Mouse (Mus musculus) embryonic facial prominence, embryonic 14.5 days (tissue): ENCODE measurements around the gene Slc25a20. TPM values are rescaled to one million over a fixed set of nuclear protein-coding genes. Genes with fewer than 3 reads are reported as not detected.

Experiments used
- ATAC-seq: fragments of 200-750 bp; cut with Nextera tagmentation; 2 replicates; pipeline ENCODE4 v1.8.0; 2017; ENCODE audit warnings: low read depth, moderate number of reproducible peaks, moderate TSS enrichment
- DNase-seq: peaks from one replicate; pipeline ENCODE4 v3.0.0-alpha.2; 2015; ENCODE audit warnings: low spot score
- H3K27ac ChIP-seq: fragments of 300-500 bp; sonication (generic); replicated peaks from 2 replicates; pipeline ENCODE4 v1.5.1; 2014; ENCODE audit warnings: low read depth, mild to moderate bottlenecking, low read length, moderate library complexity
- H3K27me3 ChIP-seq: fragments of 300-500 bp; sonication (generic); replicated peaks from 2 replicates; pipeline ENCODE4 v1.6.1; 2014; ENCODE audit warnings: low read length; ENCODE audit not compliant: control insufficient read depth, insufficient read depth
- H3K36me3 ChIP-seq: fragments of 300-500 bp; sonication (generic); 2 replicates; pipeline ENCODE4 v1.6.1; 2014; ENCODE audit warnings: low read length, mixed read lengths; ENCODE audit not compliant: control insufficient read depth, insufficient read depth
- H3K4me1 ChIP-seq: fragments of 300-500 bp; sonication (generic); 2 replicates; pipeline ENCODE4 v1.6.1; 2014; ENCODE audit warnings: antibody characterized with exemption, low read length; ENCODE audit not compliant: control insufficient read depth, insufficient read depth
- H3K4me2 ChIP-seq: fragments of 300-500 bp; sonication (generic); 2 replicates; pipeline ENCODE4 v1.6.1; 2014; ENCODE audit warnings: low read depth, mild to moderate bottlenecking, low read length, moderate library complexity, mixed read lengths
- H3K4me3 ChIP-seq: fragments of 300-500 bp; sonication (generic); 2 replicates; pipeline ENCODE4 v1.5.1; 2014; ENCODE audit warnings: low read depth, mild to moderate bottlenecking, low read length
- H3K9ac ChIP-seq: fragments of 300-500 bp; sonication (generic); 2 replicates; pipeline ENCODE4 v1.6.1; 2014; ENCODE audit warnings: low read depth, mild to moderate bottlenecking, low read length, moderate library complexity, mixed read lengths
- H3K9me3 ChIP-seq: fragments of 300-500 bp; sonication (generic); 2 replicates; pipeline ENCODE4 v1.6.1; 2016; ENCODE audit warnings: low read length; ENCODE audit not compliant: control insufficient read depth
- microRNA-seq: library from miRNA; unstranded; fragments of <30 nt; microRNA quantifications from one replicate; pipeline ENCODE4, GENCODE M21; 2016; ENCODE audit warnings: borderline number of aligned reads
- polyA plus RNA-seq: library from polyadenylated mRNA; unstranded; fragments of >200 nt; fragmentation: Nextera tagmentation; extraction: Ambion mirVana; gene quantifications from 2 replicates; pipeline ENCODE4 v1.2.1, GENCODE M21; 2014

Gene Slc25a20
- polyA plus RNA-seq, 1 experiment from 2014 or later, result 24.0 TPM

DNA sequence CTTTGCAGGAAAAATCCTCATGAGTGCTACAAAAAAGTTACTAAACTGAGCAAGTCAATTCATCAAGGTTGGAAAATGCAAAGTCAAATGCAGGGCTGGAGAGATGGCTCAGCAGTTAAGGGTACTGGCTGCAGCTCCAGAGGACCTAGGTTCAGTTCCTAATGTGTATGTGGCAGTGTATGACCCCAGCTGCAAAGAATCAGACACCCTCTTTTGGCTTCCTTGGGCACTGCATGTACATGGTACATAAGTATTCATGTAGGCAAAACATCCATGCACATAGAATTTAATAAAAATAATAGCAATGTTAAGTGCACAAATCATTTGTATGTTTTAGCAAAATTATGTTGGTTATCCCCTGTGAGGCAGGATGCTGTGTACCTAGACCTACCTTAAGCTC, 70.6 kb downstream of the Slc25a20 start:
- H3K9ac ChIP-seq, result no peak overlapping the region
- DNase-seq (no peak), ATAC-seq (no peak)

More for the DNA sequence above, 70.6 kb downstream of the Slc25a20 start:
- H3K27me3 ChIP-seq, result no peaks in the 10 kb centered on the region
- peaks cover 42% of the 10 kb centered on the region for H3K36me3 ChIP-seq
- no peak overlapping the region for H3K4me2 ChIP-seq
- no peaks in the 10 kb centered on the region for H3K9me3 ChIP-seq
- H3K27ac ChIP-seq, result no peak overlapping the region
- H3K4me3 ChIP-seq, result no peak overlapping the region
- no peaks in the 10 kb centered on the region for H3K4me1 ChIP-seq

Small RNA genes within 50 kb of the gene (microRNA-seq; reads per million reads assigned to microRNA genes)
- not detected for gene Gm26298

Other genes with a start within 250 kb of the Slc25a20 start
- gene Ccdc36, start 233.6 kb upstream of the Slc25a20 start, polyA plus RNA-seq, result 1.1 and 1.5 TPM in 2 replicates
- not detected in 2 replicates for gene BC048562, start 225.6 kb upstream of the Slc25a20 start, polyA plus RNA-seq
- 42.0 and 42.2 TPM in 2 replicates for gene Ccdc71, start 201.6 kb upstream of the Slc25a20 start, polyA plus RNA-seq
- 23.7 and 27.6 TPM in 2 replicates for gene Klhdc8b, start 200.5 kb upstream of the Slc25a20 start, polyA plus RNA-seq
- 63.8 and 67.2 TPM in 2 replicates for gene Lamb2, start 182.4 kb upstream of the Slc25a20 start, polyA plus RNA-seq
- gene Usp19, start 171.5 kb upstream of the Slc25a20 start, polyA plus RNA-seq, result 57.6 and 57.8 TPM in 2 replicates
- 97.2 and 116 TPM in 2 replicates for gene Qars, start 154.4 kb upstream of the Slc25a20 start, polyA plus RNA-seq
- 110 and 126 TPM in 2 replicates for gene Qrich1, start 145.3 kb upstream of the Slc25a20 start, polyA plus RNA-seq
- gene Impdh2, start 101.8 kb upstream of the Slc25a20 start, polyA plus RNA-seq, result 173 and 202 TPM in 2 replicates
- gene Ndufaf3, start 94.7 kb upstream of the Slc25a20 start, polyA plus RNA-seq, result 59.6 and 61.9 TPM in 2 replicates
- gene Dalrd3, start 92.2 kb upstream of the Slc25a20 start, polyA plus RNA-seq, result 116 and 120 TPM in 2 replicates
- gene Wdr6, start 83.3 kb upstream of the Slc25a20 start, polyA plus RNA-seq, result 78.9 and 91.1 TPM in 2 replicates
- 7.4 and 7.8 TPM in 2 replicates for gene P4htm, start 64.4 kb upstream of the Slc25a20 start, polyA plus RNA-seq
- gene Arih2, start 12.7 kb upstream of the Slc25a20 start, polyA plus RNA-seq, result 36.4 and 39.5 TPM in 2 replicates
- gene Prkar2a, start 27.2 kb downstream of the Slc25a20 start, polyA plus RNA-seq, result 35.3 and 36.0 TPM in 2 replicates
- gene Ip6k2, start 121.7 kb downstream of the Slc25a20 start, polyA plus RNA-seq, result 74.7 and 103 TPM in 2 replicates
- gene Nckipsd, start 146.3 kb downstream of the Slc25a20 start, polyA plus RNA-seq, result 12.2 and 16.8 TPM in 2 replicates
- 0.66 and 0.70 TPM in 2 replicates for gene Celsr3, start 164.2 kb downstream of the Slc25a20 start, polyA plus RNA-seq
- gene Slc26a6, start 191.2 kb downstream of the Slc25a20 start, polyA plus RNA-seq, result 14.3 and 15.4 TPM in 2 replicates